Mouse (Mus musculus) left cerebral cortex, postnatal 25 days (tissue): ENCODE results near the gene Raph1. TPM values are rescaled to one million over a fixed set of nuclear protein-coding genes. Genes with fewer than 3 reads are reported as not detected.

Source experiments
- DNase-seq, 2 experiments: peaks; one replicate each; pipeline ENCODE4 v3.0.0; 2022; ENCODE audit warnings: low spot score in 2 of 2, mixed read lengths in 1 of 2
- intact Hi-C: fragments of 180-260 bp; cut with DNase I; formaldehyde crosslinking; loops from one replicate; pipeline ENCODE4 v1.15.1; 2025
- total RNA-seq, 2 experiments: library from RNA; stranded (reverse); gene quantifications; 2 replicates each; pipeline ENCODE4 v1.2.3; 2021

The Raph1 gene
- total RNA-seq, 2 experiments from 2014 or later = 79.6 to 89.1 TPM

- intact Hi-C loops = loop anchor here (2.0 to 5.0 kb wide), 5 partner anchors 90 to 295 kb away; partner anchors contain the start of gene Abi2
- no peak for DNase-seq
Measured at GRCm38 (mm10) chr1:60567321-60567720, 417 bp upstream of the Raph1 start.

GRCm38 (mm10) chr1:60565931-60566630 is 823 bp downstream of the Raph1 start:
- peak; percentile 40 to 59 for DNase-seq
- intact Hi-C loops = loop anchor here (2.0 to 5.0 kb wide), 5 partner anchors 91 to 296 kb away; partner anchors contain the start of gene Abi2

GRCm38 (mm10) chr1:60565270-60565920 is 1.5 kb downstream of the Raph1 start:
- DNase-seq = peak; percentile 17 to 47
- intact Hi-C loops = loop anchor here (5.0 kb wide), 4 partner anchors 92 to 297 kb away; no protein-coding TSS in a partner anchor

- no peak for DNase-seq
- intact Hi-C loops = loop anchor here (5.0 kb wide), 4 partner anchors 93 to 298 kb away; no protein-coding TSS in a partner anchor
Measured at GRCm38 (mm10) chr1:60564691-60565090, 2.2 kb downstream of the Raph1 start.

GRCm38 (mm10) chr1:60563021-60563420 is 3.9 kb downstream of the Raph1 start:
- DNase-seq = no peak
- intact Hi-C loops = no loop called here

GRCm38 (mm10) chr1:60543681-60544080 is 23.2 kb downstream of the Raph1 start:
- intact Hi-C loops = no loop called here
- DNase-seq = no peak

GRCm38 (mm10) chr1:60539272-60539671 is 27.6 kb downstream of the Raph1 start:
- DNase-seq = no peak
- intact Hi-C loops = no loop called here

- intact Hi-C loops = loop anchor here (5.0 kb wide), 1 partner anchor 327 kb away; no protein-coding TSS in a partner anchor
- DNase-seq = no peak
Measured at GRCm38 (mm10) chr1:60534932-60535331, 32.0 kb downstream of the Raph1 start.

- DNase-seq = no peak
- intact Hi-C loops = loop anchor here (5.0 kb wide), 1 partner anchor 332 kb away; no protein-coding TSS in a partner anchor
Measured at GRCm38 (mm10) chr1:60530636-60531035, 36.3 kb downstream of the Raph1 start.

- DNase-seq = no peak
- intact Hi-C loops = loop anchor here (5.0 kb wide), 1 partner anchor 332 kb away; no protein-coding TSS in a partner anchor
Measured at GRCm38 (mm10) chr1:60530107-60530506, 36.8 kb downstream of the Raph1 start.

GRCm38 (mm10) chr1:60510584-60510983 is 56.3 kb downstream of the Raph1 start:
- intact Hi-C loops = no loop called here
- DNase-seq = no peak

- intact Hi-C loops = no loop called here
- no peak for DNase-seq
Measured at GRCm38 (mm10) chr1:60503456-60503855, 63.4 kb downstream of the Raph1 start.

GRCm38 (mm10) chr1:60493421-60493820 is 73.5 kb downstream of the Raph1 start:
- DNase-seq = no peak
- intact Hi-C loops = loop anchor here (10.0 kb wide), 1 partner anchor 471 kb away; no protein-coding TSS in a partner anchor

- DNase-seq = no peak
- intact Hi-C loops = loop anchor here (10.0 kb wide), 1 partner anchor 472 kb away; no protein-coding TSS in a partner anchor
Measured at GRCm38 (mm10) chr1:60492404-60492803, 74.5 kb downstream of the Raph1 start.

- no peak for DNase-seq
- intact Hi-C loops = loop anchor here (10.0 kb wide), 1 partner anchor 474 kb away; no protein-coding TSS in a partner anchor
Measured at GRCm38 (mm10) chr1:60490510-60490909, 76.4 kb downstream of the Raph1 start.

- intact Hi-C loops = loop anchor here (2.0 to 10.0 kb wide), 2 partner anchors 357 to 475 kb away; no protein-coding TSS in a partner anchor
- DNase-seq = no peak
Measured at GRCm38 (mm10) chr1:60489660-60490059, 77.2 kb downstream of the Raph1 start.

- intact Hi-C loops = loop anchor here (2.0 kb wide), 1 partner anchor 358 kb away; no protein-coding TSS in a partner anchor
- DNase-seq = peak in 1 of 2 experiments; percentile 81
Measured at GRCm38 (mm10) chr1:60488635-60489034, 78.3 kb downstream of the Raph1 start.

- no peak for DNase-seq
- intact Hi-C loops = no loop called here
Measured at GRCm38 (mm10) chr1:60485649-60486048, 81.3 kb downstream of the Raph1 start.

GRCm38 (mm10) chr1:60482881-60483280 is 84.0 kb downstream of the Raph1 start:
- intact Hi-C loops = no loop called here
- no peak for DNase-seq

- no peak for DNase-seq
- intact Hi-C loops = no loop called here
Measured at GRCm38 (mm10) chr1:60481561-60481960, 85.3 kb downstream of the Raph1 start.
